In the genomic region with DNA sequence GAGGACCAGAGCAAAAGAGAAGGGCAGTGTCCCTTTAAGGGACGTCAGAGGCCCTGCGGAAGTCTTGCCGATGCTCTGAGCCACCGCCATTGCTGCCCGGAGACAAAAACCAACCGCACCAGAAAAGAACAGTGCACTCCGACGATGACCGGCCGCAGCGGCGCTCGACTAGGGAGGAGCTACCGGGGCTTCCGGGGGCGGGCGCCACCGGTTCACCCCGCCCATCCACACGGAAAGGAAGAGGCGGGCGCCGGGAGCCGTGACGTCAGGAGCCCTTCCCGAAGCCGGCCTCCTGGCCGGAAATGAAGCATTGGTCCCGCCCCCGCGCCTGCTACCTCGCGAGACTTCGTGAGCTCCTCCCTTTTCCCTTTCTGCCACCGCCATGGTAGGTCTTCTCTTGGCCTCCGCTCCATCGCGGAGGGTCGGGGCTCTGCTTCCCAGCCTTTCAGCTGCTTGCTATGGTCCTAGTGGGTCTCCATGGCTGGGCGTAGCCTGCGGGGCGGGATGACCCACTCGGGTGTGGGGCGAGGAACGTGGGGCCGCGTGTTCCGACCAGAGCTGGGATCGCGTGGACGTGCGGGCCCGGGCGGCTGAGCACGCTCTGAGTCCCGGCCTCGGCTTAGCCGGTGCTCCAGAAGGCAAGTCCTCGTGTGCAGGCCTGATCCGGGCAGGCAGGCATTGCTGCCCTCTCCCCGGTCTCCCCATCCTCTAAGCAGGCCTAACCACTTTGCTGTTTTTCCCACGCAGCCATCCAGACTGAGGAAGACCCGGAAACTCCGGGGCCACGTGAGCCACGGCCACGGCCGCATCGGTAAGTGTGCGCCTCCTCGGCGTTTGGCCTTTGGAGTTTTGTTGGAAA, we compare ENCODE assay signal across 7 mouse cellular contexts. TPM values are rescaled to one million over a fixed set of nuclear protein-coding genes. Genes with fewer than 3 reads are reported as not detected.
A peak's percentile ranks its signal among the peaks of the same experiment; 100 is the strongest.
DNase-seq lines count a peak whose midpoint lies in the region; ATAC-seq lines count a peak whose summit lies in the region.

TSS of gene Rpl27a (plus strand) at position 310 of the 859 bp plus-strand sequence.

- peaks cover 35% of the 10 kb centered on the region for H3K36me3 ChIP-seq in embryonic facial prominence, embryonic 12.5 days
- H3K36me3 ChIP-seq in limb, embryonic 11.5 days (ENCODE audit: control insufficient read depth, insufficient read depth, low read length) = peaks cover 18% of the 10 kb centered on the region
- peaks cover 36% of the 10 kb centered on the region for H3K36me3 ChIP-seq in midbrain, embryonic 14.5 days (ENCODE audit: control insufficient read depth, insufficient read depth, low read length)

- H3K27me3 ChIP-seq in embryonic facial prominence, embryonic 12.5 days = no peaks in the 10 kb centered on the region
- H3K27me3 ChIP-seq in limb, embryonic 11.5 days (ENCODE audit: control insufficient read depth, insufficient read depth, low read length) = no peaks in the 10 kb centered on the region
- H3K27me3 ChIP-seq in midbrain, embryonic 14.5 days (ENCODE audit: control insufficient read depth, insufficient read depth, low read length) = no peaks in the 10 kb centered on the region

- WGBS in embryonic facial prominence, embryonic 12.5 days = under 1% methylated on average over 71 of the region's 72 CpGs
- WGBS in limb, embryonic 11.5 days = 0% methylated on average over 65 of the region's 72 CpGs
- under 1% methylated on average over 72 of the region's 72 CpGs for WGBS in midbrain, embryonic 14.5 days

- ATAC-seq in embryonic facial prominence, embryonic 12.5 days (ENCODE audit: insufficient number of reproducible peaks, insufficient read depth, low FRiP score, low TSS enrichment) = peak; percentile 88
- ATAC-seq in limb, embryonic 11.5 days (ENCODE audit: insufficient number of reproducible peaks, low FRiP score, low TSS enrichment, low read depth) = peak; percentile 93
- ATAC-seq in midbrain, embryonic 14.5 days (ENCODE audit: low FRiP score, low TSS enrichment) = peak; percentile 95

- DNase-seq in adrenal gland, postnatal 25 days = peak; percentile 99
- DNase-seq in heart, adult 11 months = peak; percentile 100
- DNase-seq in kidney, adult 18-20 months = peak; percentile 98
- peak; percentile 99 for DNase-seq in limb, embryonic 11.5 days (ENCODE audit: low spot score)
- peak; percentile 100 for DNase-seq in midbrain, embryonic 14.5 days
- DNase-seq in spleen, adult 18-20 months = peak; percentile 97 to 99

- peak within 1 kb of the TSS; percentile 92 for H3K9ac ChIP-seq in embryonic facial prominence, embryonic 12.5 days
- H3K9ac ChIP-seq in limb, embryonic 11.5 days (ENCODE audit: low read length) = peak within 1 kb of the TSS; percentile 90
- peak within 1 kb of the TSS; percentile 96 for H3K9ac ChIP-seq in midbrain, embryonic 14.5 days (replicated peaks; ENCODE audit: low read length)

- H3K4me2 ChIP-seq in embryonic facial prominence, embryonic 12.5 days (replicated peaks) = peak within 1 kb of the TSS; percentile 88
- H3K4me2 ChIP-seq in limb, embryonic 11.5 days (ENCODE audit: low read depth, severe bottlenecking) = peak within 1 kb of the TSS; percentile 87
- H3K4me2 ChIP-seq in midbrain, embryonic 14.5 days (ENCODE audit: low read length) = peak within 1 kb of the TSS; percentile 74

- no peaks in the 10 kb centered on the region for H3K9me3 ChIP-seq in embryonic facial prominence, embryonic 12.5 days
- H3K9me3 ChIP-seq in limb, embryonic 11.5 days (ENCODE audit: control insufficient read depth, low read length) = no peaks in the 10 kb centered on the region
- H3K9me3 ChIP-seq in midbrain, embryonic 14.5 days (ENCODE audit: control insufficient read depth, low read length) = no peaks in the 10 kb centered on the region

- H3K4me1 ChIP-seq in embryonic facial prominence, embryonic 12.5 days = peaks cover 20% of the 10 kb centered on the region
- H3K4me1 ChIP-seq in limb, embryonic 11.5 days (ENCODE audit: control insufficient read depth, insufficient read depth, low read length) = 0 out of 2 replicates have a peak, but pooled peaks cover 7% of the 10 kb centered on the region
- peaks cover 17% of the 10 kb centered on the region for H3K4me1 ChIP-seq in midbrain, embryonic 14.5 days (ENCODE audit: control insufficient read depth, insufficient read depth, low read length)

- peak within 1 kb of the TSS; percentile 96 for H3K27ac ChIP-seq in embryonic facial prominence, embryonic 12.5 days
- H3K27ac ChIP-seq in limb, embryonic 11.5 days (replicated peaks; ENCODE audit: low read depth, low read length) = peak within 1 kb of the TSS; percentile 92
- peak within 1 kb of the TSS; percentile 95 for H3K27ac ChIP-seq in midbrain, embryonic 14.5 days (replicated peaks; ENCODE audit: low read depth, low read length)

- peak within 1 kb of the TSS; percentile 66 for H3K4me3 ChIP-seq in embryonic facial prominence, embryonic 12.5 days
- peak within 1 kb of the TSS; percentile 66 for H3K4me3 ChIP-seq in limb, embryonic 11.5 days (ENCODE audit: low read depth, low read length)
- peak within 1 kb of the TSS; percentile 93 for H3K4me3 ChIP-seq in midbrain, embryonic 14.5 days (replicated peaks; ENCODE audit: low read depth, low read length)

RNA-seq across cellular contexts. Expression of gene Rpl27a, which starts in this region (rescaled TPM):
- 201 and 220 TPM in 2 replicates for total RNA-seq in adrenal gland, postnatal 25 days (2021)
- polyA plus RNA-seq in embryonic facial prominence, embryonic 12.5 days (2016; fragmentation: Nextera tagmentation; extraction: Ambion mirVana) = 127 and 129 TPM in 2 replicates
- 137 and 156 TPM in 2 replicates for polyA plus RNA-seq in limb, embryonic 11.5 days (2014; fragmentation: Nextera tagmentation; extraction: Ambion mirVana)
- polyA plus RNA-seq in midbrain, embryonic 14.5 days (2014; fragmentation: Nextera tagmentation; extraction: Ambion mirVana) = 87.5 and 90.8 TPM in 2 replicates

Comparison
In these comparisons a context has a peak if more than half of its experiments do, and no peak if none do; other contexts are left out.
1. Peak in every context shown above with its lines: DNase-seq, ATAC-seq, H3K4me3 ChIP-seq and H3K27ac ChIP-seq.